Mouse (Mus musculus): ENCODE data around the gene Esr2.

Esr2 gene

DNA sequence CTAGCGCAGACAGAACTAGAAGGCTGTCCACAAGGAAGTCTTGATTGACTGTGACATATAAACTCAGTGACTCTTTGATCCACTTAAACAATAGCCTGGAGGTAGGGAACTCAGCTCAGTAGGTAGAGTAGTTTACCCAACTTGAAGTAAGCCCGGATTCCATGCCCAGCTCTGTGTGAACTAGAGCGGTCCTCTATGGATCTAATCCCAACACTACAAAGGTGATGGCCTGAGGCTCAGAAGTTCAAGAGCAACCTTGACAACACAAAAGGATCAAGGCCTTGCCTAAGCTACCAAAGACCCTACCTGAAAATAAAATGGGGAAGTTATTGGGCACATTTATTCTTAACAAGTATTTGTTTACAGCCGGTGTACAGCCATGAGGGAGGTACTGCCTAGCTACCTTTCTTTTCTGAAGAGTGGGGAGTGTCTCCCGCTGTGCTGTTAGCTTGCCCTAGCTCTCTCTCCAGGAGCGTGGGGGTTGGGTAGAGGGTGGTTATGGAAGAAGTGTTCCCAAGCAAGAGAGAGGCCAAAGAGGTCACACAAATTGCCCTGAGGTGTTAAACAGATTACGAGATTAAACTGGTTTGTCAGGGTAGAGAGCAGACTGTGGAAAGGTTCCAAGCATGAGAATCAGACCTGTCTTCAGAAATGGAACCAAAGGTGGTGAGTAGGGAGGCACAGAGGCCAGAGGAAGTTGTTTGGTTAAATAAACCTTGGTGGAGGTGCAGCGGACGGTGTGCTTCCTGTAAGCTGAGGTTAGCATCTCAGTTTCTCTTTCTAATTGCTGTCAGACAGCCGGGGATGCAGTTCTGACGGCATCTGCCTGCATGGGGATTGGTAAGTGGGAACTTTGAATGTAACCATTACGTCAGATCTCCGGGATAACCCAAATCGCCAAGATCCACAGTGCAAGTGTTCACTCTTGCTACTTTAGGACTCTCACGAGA, 90.8 kb downstream of the Esr2 start:
- no peak for DNase-seq (ENCODE audit: low spot score in 2 of 2)

DNA sequence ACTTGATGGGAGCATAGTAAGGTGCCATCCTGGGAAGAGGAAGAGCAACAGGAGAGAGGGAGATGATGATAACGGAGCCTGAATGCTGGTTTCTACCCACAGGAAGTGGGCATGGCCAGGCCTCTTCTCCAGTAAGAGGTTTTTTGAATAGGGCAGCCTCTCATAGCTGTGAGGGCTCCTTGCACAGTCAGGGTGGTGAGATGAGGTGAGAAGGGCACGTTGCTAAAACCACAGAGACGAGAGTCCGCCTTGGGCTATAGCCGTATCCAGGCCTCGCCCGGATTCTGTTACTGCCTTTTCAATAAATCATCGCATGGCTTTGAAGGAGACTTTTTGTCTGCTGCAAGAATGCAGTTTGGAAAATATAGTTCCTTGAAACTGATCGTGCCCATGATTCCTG, 92.0 kb downstream of the Esr2 start:
- no peak for DNase-seq (ENCODE audit: low spot score in 2 of 2)

- peak; percentile 44 to 72 for DNase-seq (ENCODE audit: low spot score in 2 of 2)
Observed at GRCm38 (mm10) chr12:76081557-76082211, 95.4 kb downstream of the Esr2 start.

DNA sequence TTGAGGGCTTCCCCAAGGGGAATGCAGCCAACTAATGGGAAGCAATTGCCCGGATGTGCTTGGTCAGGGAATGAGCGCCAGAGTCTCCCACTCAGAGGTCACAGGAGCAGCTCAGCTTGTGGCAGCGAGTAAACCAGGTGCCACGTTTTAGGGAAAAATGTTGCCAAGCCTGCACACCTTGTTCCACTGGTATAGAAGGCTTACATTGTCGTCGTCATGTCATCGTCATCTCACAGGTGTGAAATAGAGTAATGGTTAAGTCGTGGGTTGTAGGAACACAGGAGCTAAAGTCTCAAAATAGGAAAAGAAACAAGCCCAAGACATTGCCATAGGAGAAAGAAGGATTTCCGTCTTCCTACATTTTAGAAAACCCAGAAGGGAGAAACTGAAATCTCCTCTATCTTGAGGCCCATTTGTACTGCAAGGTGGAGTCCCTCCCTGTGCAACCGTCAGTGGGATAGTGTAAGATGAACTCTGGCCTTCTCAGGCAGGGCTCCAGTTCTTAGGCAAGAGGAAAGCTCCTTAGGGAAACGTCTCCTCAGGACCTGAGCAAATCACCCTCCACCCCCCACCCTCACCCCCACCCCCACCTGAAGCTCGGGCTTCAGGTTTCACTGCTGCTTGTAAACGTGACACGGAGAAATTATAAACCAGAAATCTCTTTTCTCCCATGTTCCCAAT, 96.0 kb downstream of the Esr2 start:
- DNase-seq (ENCODE audit: low spot score in 2 of 2), result no peak

GRCm38 (mm10) chr12:76073981-76074380, 103.1 kb downstream of the Esr2 start:
- no peak for DNase-seq (ENCODE audit: low spot score in 2 of 2)

- no peak for DNase-seq (ENCODE audit: low spot score in 2 of 2)
Observed at GRCm38 (mm10) chr12:76073066-76073826, 103.8 kb downstream of the Esr2 start.

- no peak for DNase-seq (ENCODE audit: low spot score in 2 of 2)
Observed at GRCm38 (mm10) chr12:76071935-76072849, 104.9 kb downstream of the Esr2 start.
